Mouse (Mus musculus) bone marrow, adult 2 months (tissue): Measurements from ENCODE around the gene Erich3. TPM values are rescaled to one million over a fixed set of nuclear protein-coding genes. Genes with fewer than 3 reads are reported as not detected.

ENCODE experiments used
- H3K27ac ChIP-seq: fragments of 200-500 bp; 2 replicates; pipeline ENCODE4 v1.5.1; 2012; ENCODE audit warnings: low read depth, mild to moderate bottlenecking, control low read depth, inconsistent platforms, low read length; ENCODE audit not compliant: control insufficient read depth, poor library complexity, insufficient read depth
- H3K4me1 ChIP-seq: fragments of 200-500 bp; 2 replicates; pipeline ENCODE4 v1.6.1; 2011; ENCODE audit warnings: low read length; ENCODE audit not compliant: control insufficient read depth, insufficient read depth
- H3K4me3 ChIP-seq: fragments of 200-500 bp; replicated peaks from 2 replicates; pipeline ENCODE3; 2011; ENCODE audit warnings: mild to moderate bottlenecking, low read depth, low read length, control low read depth; ENCODE audit not compliant: control insufficient read depth
- CTCF ChIP-seq: fragments of 200-500 bp; IDR thresholded peaks from 2 replicates; pipeline ENCODE4 v1.5.1; 2011; ENCODE audit warnings: low read length, control low read depth; ENCODE audit not compliant: control insufficient read depth, insufficient read depth
- POLR2A ChIP-seq: fragments of 200-500 bp; IDR thresholded peaks from 2 replicates; pipeline ENCODE4 v1.6.1; 2011; ENCODE audit warnings: low read depth, mild to moderate bottlenecking, control low read depth, low read length, borderline replicate concordance; ENCODE audit not compliant: control insufficient read depth
- WGBS: fragments of 180-500 bp; shearing (Covaris S2); methylation state at CpG from one replicate; pipeline ENCODE4 v1.1.7; 2018; 5-methylcytosine and 5-hydroxymethylcytosine counted together
- polyA plus RNA-seq: library from polyadenylated mRNA; stranded (reverse); fragments of >200 nt; gene quantifications from 2 replicates; pipeline ENCODE4 v1.2.4, GENCODE M21; 2011; ENCODE audit warnings: low replicate concordance; ENCODE audit not compliant: missing spikeins, insufficient read depth, insufficient read length

The Erich3 gene
- polyA plus RNA-seq, 1 experiment, result not detected

GRCm38 (mm10) chr3:154691897-154692571 lies 28.4 kb downstream of the Erich3 start:
- Histone ChIP-seq H3K4me3 (no peak overlapping the region), H3K27ac (no peak overlapping the region), H3K4me1 (no peaks in the 10 kb centered on the region)
- TF ChIP-seq POLR2A (no peak), CTCF (no peak)
- 32% methylated on average over 14 of the region's 14 CpGs for WGBS

- TF ChIP-seq POLR2A, result no peak
- no peak for TF ChIP-seq CTCF
- Histone ChIP-seq H3K4me3 (no peak overlapping the region), H3K4me1 (no peaks in the 10 kb centered on the region), H3K27ac (no peak overlapping the region)
- 74% methylated on average over 3 of the region's 3 CpGs for WGBS
Observed at GRCm38 (mm10) chr3:154692572-154692922, 28.9 kb downstream of the Erich3 start.

GRCm38 (mm10) chr3:154693902-154694301 lies 30.2 kb downstream of the Erich3 start:
- Histone ChIP-seq H3K4me1 (no peaks in the 10 kb centered on the region), H3K27ac (no peak overlapping the region), H3K4me3 (no peak overlapping the region)
- 84% methylated on average over 4 of the region's 4 CpGs for WGBS
- no peak for TF ChIP-seq POLR2A
- TF ChIP-seq CTCF, result no peak

GRCm38 (mm10) chr3:154696611-154697010 lies 33.0 kb downstream of the Erich3 start:
- H3K4me3 ChIP-seq, result no peak overlapping the region
- WGBS, result 84% methylated on average over 3 of the region's 3 CpGs
- no peak overlapping the region for H3K27ac ChIP-seq
- no peaks in the 10 kb centered on the region for H3K4me1 ChIP-seq
- TF ChIP-seq POLR2A (no peak), CTCF (no peak)

GRCm38 (mm10) chr3:154698907-154699306 lies 35.2 kb downstream of the Erich3 start:
- TF ChIP-seq CTCF (no peak), POLR2A (no peak)
- WGBS, result 64% methylated on average over 5 of the region's 5 CpGs
- Histone ChIP-seq H3K4me3 (no peak overlapping the region), H3K4me1 (no peaks in the 10 kb centered on the region), H3K27ac (no peak overlapping the region)

GRCm38 (mm10) chr3:154700296-154700695 lies 36.6 kb downstream of the Erich3 start:
- TF ChIP-seq CTCF, result no peak
- no peak for TF ChIP-seq POLR2A
- Histone ChIP-seq H3K27ac (no peak overlapping the region), H3K4me1 (no peaks in the 10 kb centered on the region), H3K4me3 (no peak overlapping the region)
- 52% methylated on average over 3 of the region's 3 CpGs for WGBS

- WGBS, result 66% methylated on average over 2 of the region's 2 CpGs
Observed at GRCm38 (mm10) chr3:154700735-154701134, 37.1 kb downstream of the Erich3 start.

GRCm38 (mm10) chr3:154704755-154705154 lies 41.1 kb downstream of the Erich3 start:
- Histone ChIP-seq H3K4me1 (no peaks in the 10 kb centered on the region), H3K27ac (no peak overlapping the region), H3K4me3 (no peak overlapping the region)
- WGBS, result 74% methylated on average over 6 of the region's 6 CpGs
- TF ChIP-seq POLR2A (no peak), CTCF (no peak)

More at GRCm38 (mm10) chr3:154700735-154701134, 37.1 kb downstream of the Erich3 start:
- no peak for TF ChIP-seq CTCF
- TF ChIP-seq POLR2A, result no peak
- H3K4me1 ChIP-seq, result no peaks in the 10 kb centered on the region
- H3K27ac ChIP-seq, result no peak overlapping the region
- no peak overlapping the region for H3K4me3 ChIP-seq

- Histone ChIP-seq H3K4me1 (no peaks in the 10 kb centered on the region), H3K27ac (no peak overlapping the region), H3K4me3 (no peak overlapping the region)
- WGBS, result 73% methylated on average over 3 of the region's 3 CpGs
- TF ChIP-seq POLR2A (no peak), CTCF (no peak)
Observed at GRCm38 (mm10) chr3:154708150-154708549, 44.5 kb downstream of the Erich3 start.
